In genomic region chr7:19816224-19816771, GRCm38 (mm10) we compare ENCODE assay signal across 9 mouse cellular contexts. TPM values are rescaled to one million over a fixed set of nuclear protein-coding genes. Genes with fewer than 3 reads are reported as not detected.
DNase-seq lines count a peak whose midpoint lies in the region; ATAC-seq and TF ChIP-seq lines count a peak whose summit lies in the region.
"Had no signal": no experiment of that assay in that cellular context is flagged by ENCODE, and none has a peak within 500 bp of the region (broad histone marks: within the 10 kb centered on the region; RNA-seq: fewer than 3 reads in every experiment).

No protein-coding gene starts in this region.

- dilution Hi-C loops in CH12.LX (cut with MboI; ENCODE audit: extremely low pct_ligation_motif_present, extremely low pct_unique_long_range_greater_than_20kb, low sequenced_read_pairs), result no loop called here

- DNase-seq in CH12.LX (ENCODE audit: extremely low read depth), result peak; percentile 88
- peak; percentile 94 for DNase-seq in adrenal gland, postnatal 14 days
- DNase-seq in layer of hippocampus, postnatal 10 days (ENCODE audit: low spot score in 2 of 2), result peak; percentile 43 to 61
- DNase-seq in lung, postnatal 25 days (ENCODE audit: low spot score), result peak; percentile 92
- peak; percentile 85 for DNase-seq in ovary, postnatal 36 days (ENCODE audit: low spot score)
- peak; percentile 77 for DNase-seq in urinary bladder, adult 2 months (ENCODE audit: low spot score)

- TF ChIP-seq CTCF in CH12.LX (conservative IDR thresholded peaks at IDR 0.05 in 1 of 2, IDR thresholded peaks at IDR 0.05 in 1 of 2; ENCODE audit: low read depth in 2 of 2, low read length in 2 of 2), result no peak

- peaks cover 29% of the 10 kb centered on the region for H3K79me2 ChIP-seq in CH12.LX (replicated peaks; ENCODE audit: control insufficient read depth, extremely low read depth, insufficient read depth, poor library complexity, severe bottlenecking)

- H3K27ac ChIP-seq in CH12.LX (ENCODE audit: insufficient read depth, low read depth), result peak overlapping the region; percentile 90
- no peak overlapping the region for H3K27ac ChIP-seq in forebrain, embryonic 16.5 days (ENCODE audit: low read length)

- H3K27me3 ChIP-seq in CH12.LX (replicated peaks), result no peaks in the 10 kb centered on the region
- H3K27me3 ChIP-seq in forebrain, embryonic 16.5 days (replicated peaks; ENCODE audit: control insufficient read depth, insufficient read depth, low read length), result peaks cover 25% of the 10 kb centered on the region

- under 1% methylated on average over 28 of the region's 28 CpGs for WGBS in forebrain, embryonic 16.5 days

- in situ Hi-C loops in CH12.LX (cut with MboI; ENCODE audit: low pct_ligation_motif_present, low pct_unique_long_range_greater_than_20kb, low sequenced_read_pairs), result no loop called here

- no peak for TF ChIP-seq RAD21 in CH12.LX (IDR thresholded peaks at IDR 0.05; ENCODE audit: low read depth, low read length)

- H3K9ac ChIP-seq in CH12.LX (ENCODE audit: insufficient read depth, low read depth), result peak overlapping the region; percentile 71
- H3K9ac ChIP-seq in forebrain, embryonic 16.5 days (replicated peaks; ENCODE audit: low read depth, low read length), result peak overlapping the region; percentile 56

- H3K36me3 ChIP-seq in CH12.LX (replicated peaks in 1 of 2; ENCODE audit: control insufficient read depth in 1 of 2, insufficient read depth in 1 of 2, low read length in 1 of 2), result peaks cover 46 to 71% of the 10 kb centered on the region in 2 experiments
- no peaks in the 10 kb centered on the region for H3K36me3 ChIP-seq in forebrain, embryonic 16.5 days (ENCODE audit: control insufficient read depth, insufficient read depth)

- no peak; the same call in 1 of the 2 replicates for TF ChIP-seq EP300 in CH12.LX (IDR thresholded peaks at IDR 0.05; ENCODE audit: low read length)

- peaks cover 5% of the 10 kb centered on the region for H3K9me3 ChIP-seq in CH12.LX (replicated peaks; ENCODE audit: low read length)
- peaks cover 2% of the 10 kb centered on the region; the same call in 1 of the 2 replicates for H3K9me3 ChIP-seq in forebrain, embryonic 16.5 days (ENCODE audit: control insufficient read depth, low read length)

- H3K4me3 ChIP-seq in CH12.LX (replicated peaks in 1 of 3; ENCODE audit: low read depth in 2 of 3, low read length in 2 of 3, poor library complexity in 1 of 3), result peak overlapping the region; percentile 51 to 64 (median 63)
- H3K4me3 ChIP-seq in forebrain, embryonic 16.5 days (replicated peaks; ENCODE audit: low read length), result peak overlapping the region; percentile 47

- peak overlapping the region; percentile 64 for H3K4me2 ChIP-seq in CH12.LX (ENCODE audit: insufficient read depth, low read depth, poor library complexity, severe bottlenecking)
- peak overlapping the region; percentile 69 for H3K4me2 ChIP-seq in forebrain, embryonic 16.5 days (ENCODE audit: low read length)

- peak; percentile 62 for TF ChIP-seq POLR2A in CH12.LX (IDR thresholded peaks at IDR 0.05; ENCODE audit: low read depth, low read length)

- peak; percentile 56 for ATAC-seq in forebrain, embryonic 16.5 days
- ATAC-seq in hematopoietic stem cell, adult 5-6 weeks (replicated peaks in 1 of 2; ENCODE audit: insufficient read depth in 1 of 2, low FRiP score in 2 of 2, low TSS enrichment in 1 of 2, low read depth in 1 of 2, poor library complexity in 2 of 2, severe bottlenecking in 2 of 2), result peak; percentile 25 to 54; a peak in 3 of 4 replicates

- H3K4me1 ChIP-seq in CH12.LX (ENCODE audit: control insufficient read depth in 1 of 2, insufficient read depth in 2 of 2), result peaks cover 43 to 71% of the 10 kb centered on the region in 2 experiments
- H3K4me1 ChIP-seq in forebrain, embryonic 16.5 days (replicated peaks; ENCODE audit: control insufficient read depth, insufficient read depth, low read length), result peaks cover 16% of the 10 kb centered on the region

TF ChIP-seq in CH12.LX, 34 proteins besides CTCF, POLR2A, EP300 and RAD21:
- TF ChIP-seq MAX (IDR thresholded peaks at IDR 0.05; ENCODE audit: low read length), result no peak
- TF ChIP-seq ELF1 (IDR thresholded peaks at IDR 0.05; ENCODE audit: low read depth, low read length), result no peak; the same call in 1 of the 2 replicates
- peak; percentile 56 for TF ChIP-seq ETS1 (conservative IDR thresholded peaks at IDR 0.05; ENCODE audit: low read depth, low read length)
- TF ChIP-seq TCF12 (IDR thresholded peaks at IDR 0.05; ENCODE audit: low read depth, low read length), result peak; percentile 58; the same call in 1 of the 2 replicates
- peak; percentile 71; the same call in 1 of the 2 replicates for TF ChIP-seq UBTF (IDR thresholded peaks at IDR 0.05; ENCODE audit: low read depth, low read length)
- TF ChIP-seq ZKSCAN1 (IDR thresholded peaks at IDR 0.05; ENCODE audit: borderline replicate concordance, low read depth, low read length), result no peak
- TF ChIP-seq KAT2A (IDR thresholded peaks at IDR 0.05; ENCODE audit: insufficient replicate concordance, low read length), result no peak
- TF ChIP-seq SIN3A (IDR thresholded peaks at IDR 0.05; ENCODE audit: low read length), result peak; percentile 22
- no peak for TF ChIP-seq ZNF384 (IDR thresholded peaks at IDR 0.05; ENCODE audit: low read depth, low read length)
- no peak for TF ChIP-seq PAX5 (IDR thresholded peaks at IDR 0.05; ENCODE audit: low read length)
- no peak for TF ChIP-seq USF1 (IDR thresholded peaks at IDR 0.05; ENCODE audit: low read depth, low read length)
- TF ChIP-seq MEF2A (IDR thresholded peaks at IDR 0.05; ENCODE audit: borderline replicate concordance, low read depth, low read length), result peak; percentile 75
- no peak for TF ChIP-seq NRF1 (IDR thresholded peaks at IDR 0.05; ENCODE audit: low read depth, low read length)
- no peak for TF ChIP-seq MAFK (IDR thresholded peaks at IDR 0.05; ENCODE audit: insufficient replicate concordance, low read length)
- peak; percentile 51; the same call in 1 of the 2 replicates for TF ChIP-seq IRF4 (IDR thresholded peaks at IDR 0.05; ENCODE audit: low read depth, low read length)
- peak; percentile 90 for TF ChIP-seq MAZ (IDR thresholded peaks at IDR 0.05; ENCODE audit: low read depth, low read length)
- TF ChIP-seq TBP (conservative IDR thresholded peaks at IDR 0.05; ENCODE audit: low read depth, low read length), result 0 out of 2 replicates have a peak, but pooled peaks have one; percentile 9
- TF ChIP-seq SMC3 (IDR thresholded peaks at IDR 0.05; ENCODE audit: low read depth, low read length), result no peak
- 0 out of 2 replicates have a peak, but pooled peaks have one; percentile 2 for TF ChIP-seq BHLHE40 (IDR thresholded peaks at IDR 0.05; ENCODE audit: low read depth, low read length)

RNA-seq across cellular contexts. Expression of gene Bcl3, which starts 6.3 kb away (rescaled TPM):
- total RNA-seq in CH12.LX (2012; rRNA removed) (15.8 and 18.8 TPM in 2 replicates), CH12.LX (2014; rRNA removed) (3.2 and 3.8 TPM in 2 replicates)
- polyA plus RNA-seq in CH12.LX (2012; ENCODE audit: insufficient read length, low read depth), result 17.9 and 25.2 TPM in 2 replicates
- total RNA-seq in adrenal gland, postnatal 14 days (2021), result 26.6 and 36.9 TPM in 2 replicates
- 0.30 and 0.92 TPM in 2 replicates for polyA plus RNA-seq in forebrain, embryonic 16.5 days (2015; fragmentation: Nextera tagmentation; extraction: Ambion mirVana)
- total RNA-seq in hematopoietic stem cell, adult 5-6 weeks (2017), result 3.0 and 5.3 TPM in 2 replicates
- under 1 TPM; 0.85 to 0.87 TPM for total RNA-seq in layer of hippocampus, postnatal 10 days (2021)
- polyA plus RNA-seq in urinary bladder, adult 2 months (2012; rRNA removed), result 10.8 and 10.9 TPM in 2 replicates

RNA-seq across cellular contexts. Expression of gene Cblc, which starts 19.7 kb away (rescaled TPM):
- total RNA-seq in CH12.LX (2012; rRNA removed) (30.8 and 38.9 TPM in 2 replicates), CH12.LX (2014; rRNA removed) (6.4 and 7.2 TPM in 2 replicates)
- 12.7 and 13.4 TPM in 2 replicates for polyA plus RNA-seq in CH12.LX (2012; ENCODE audit: insufficient read length, low read depth)
- total RNA-seq in adrenal gland, postnatal 14 days (2021), result 1.4 TPM in 1 of 2 replicates, not detected in the other
- not detected in 2 replicates for polyA plus RNA-seq in forebrain, embryonic 16.5 days (2015; fragmentation: Nextera tagmentation; extraction: Ambion mirVana)
- not detected in 2 replicates for total RNA-seq in hematopoietic stem cell, adult 5-6 weeks (2017)
- not detected for total RNA-seq in layer of hippocampus, postnatal 10 days (2021)
- 25.6 and 37.5 TPM in 2 replicates for polyA plus RNA-seq in urinary bladder, adult 2 months (2012; rRNA removed)
- total RNA-seq: layer of hippocampus, postnatal 14 days had no signal

RNA-seq across cellular contexts. Expression of gene Gm19345, which starts 35.5 kb away (rescaled TPM):
- 0.59 TPM in 1 of 2 replicates, not detected in the other for total RNA-seq in CH12.LX (2012; rRNA removed)
- not detected in 2 replicates for total RNA-seq in CH12.LX (2014; rRNA removed)
- polyA plus RNA-seq in CH12.LX (2012; ENCODE audit: insufficient read length, low read depth), result 4.1 and 4.3 TPM in 2 replicates
- total RNA-seq in adrenal gland, postnatal 14 days (2021), result 0.59 TPM in 1 of 2 replicates, not detected in the other
- 8.8 and 11.8 TPM in 2 replicates for polyA plus RNA-seq in forebrain, embryonic 16.5 days (2015; fragmentation: Nextera tagmentation; extraction: Ambion mirVana)
- not detected in 2 replicates for total RNA-seq in hematopoietic stem cell, adult 5-6 weeks (2017)
- 1 to 10 TPM; 5.1 to 5.4 TPM for total RNA-seq in layer of hippocampus, postnatal 10 days (2021)
- 0.08 and 0.15 TPM in 2 replicates for polyA plus RNA-seq in urinary bladder, adult 2 months (2012; rRNA removed)

RNA-seq across cellular contexts. Expression of gene Ceacam16, which starts 44.8 kb away (rescaled TPM):
- total RNA-seq in CH12.LX (2012; rRNA removed) (2.5 and 3.2 TPM in 2 replicates), CH12.LX (2014; rRNA removed) (0.88 and 1.1 TPM in 2 replicates)
- 6.8 and 7.7 TPM in 2 replicates for polyA plus RNA-seq in CH12.LX (2012; ENCODE audit: insufficient read length, low read depth)
- 0.33 and 0.38 TPM in 2 replicates for total RNA-seq in adrenal gland, postnatal 14 days (2021)
- 0.46 and 0.77 TPM in 2 replicates for polyA plus RNA-seq in forebrain, embryonic 16.5 days (2015; fragmentation: Nextera tagmentation; extraction: Ambion mirVana)
- total RNA-seq in hematopoietic stem cell, adult 5-6 weeks (2017), result 0.10 and 0.38 TPM in 2 replicates
- total RNA-seq in layer of hippocampus, postnatal 10 days (2021), result not detected
- 0.12 TPM in 1 of 2 replicates, not detected in the other for polyA plus RNA-seq in urinary bladder, adult 2 months (2012; rRNA removed)
- total RNA-seq: layer of hippocampus, postnatal 14 days had no signal

RNA-seq across cellular contexts. Expression of gene Bcam, which starts 45.5 kb away (rescaled TPM):
- 8.2 and 10.9 TPM in 2 replicates for total RNA-seq in CH12.LX (2012; rRNA removed)
- 2.4 and 3.0 TPM in 2 replicates for total RNA-seq in CH12.LX (2014; rRNA removed)
- 4.8 and 5.3 TPM in 2 replicates for polyA plus RNA-seq in CH12.LX (2012; ENCODE audit: insufficient read length, low read depth)
- 59.8 and 70.8 TPM in 2 replicates for total RNA-seq in adrenal gland, postnatal 14 days (2021)
- 7.9 and 8.8 TPM in 2 replicates for polyA plus RNA-seq in forebrain, embryonic 16.5 days (2015; fragmentation: Nextera tagmentation; extraction: Ambion mirVana)
- 2.3 and 4.2 TPM in 2 replicates for total RNA-seq in hematopoietic stem cell, adult 5-6 weeks (2017)
- 10 to 100 TPM in 1 of 2 experiments, 1 to 10 TPM in 1; 7.2 to 10.6 TPM for total RNA-seq in layer of hippocampus, postnatal 10 days (2021)
- polyA plus RNA-seq in urinary bladder, adult 2 months (2012; rRNA removed), result 171 and 177 TPM in 2 replicates
